Mouse (Mus musculus): ENCODE measurements around the gene Gm49711. TPM values are rescaled to one million over a fixed set of nuclear protein-coding genes. Genes with fewer than 3 reads are reported as not detected.

Gene Gm49711
- polyA plus RNA-seq, 1 experiment from 2014 or later, result not detected

GRCm38 (mm10) chr16:92147631-92148366 lies 89.7 kb downstream of the Gm49711 start:
- Histone ChIP-seq H3K9me3 (replicated peaks) (no peaks in the 10 kb centered on the region), H3K4me3 (replicated peaks) (no peak overlapping the region), H3K27ac (replicated peaks) (no peak overlapping the region), H3K4me1 (replicated peaks) (no peaks in the 10 kb centered on the region), H3K27me3 (no peaks in the 10 kb centered on the region; the same call in 1 of the 2 replicates), H3K36me3 (replicated peaks) (no peaks in the 10 kb centered on the region), H3K9ac (no peak overlapping the region), H3K4me2 (no peak overlapping the region)
- no peak for ATAC-seq (ENCODE audit: insufficient read depth)
- WGBS (ENCODE audit: insufficient replicate concordance), result 76% methylated on average over 12 of the region's 12 CpGs

- Histone ChIP-seq H3K9ac (no peak overlapping the region), H3K4me1 (replicated peaks) (no peaks in the 10 kb centered on the region), H3K27me3 (no peaks in the 10 kb centered on the region; the same call in 1 of the 2 replicates), H3K27ac (replicated peaks) (no peak overlapping the region), H3K9me3 (replicated peaks) (no peaks in the 10 kb centered on the region), H3K4me2 (no peak overlapping the region), H3K36me3 (replicated peaks) (no peaks in the 10 kb centered on the region), H3K4me3 (replicated peaks) (no peak overlapping the region)
- WGBS (ENCODE audit: insufficient replicate concordance), result 67% methylated on average over 2 of the region's 2 CpGs
- ATAC-seq (ENCODE audit: insufficient read depth), result no peak
These were observed 90.2 kb downstream of the Gm49711 start for GRCm38 (mm10) chr16:92148367-92148728.

GRCm38 (mm10) chr16:92150975-92151374 lies 92.9 kb downstream of the Gm49711 start:
- no peak for ATAC-seq (ENCODE audit: insufficient read depth)
- WGBS (ENCODE audit: insufficient replicate concordance), result 58% methylated on average over 4 of the region's 4 CpGs
- Histone ChIP-seq H3K36me3 (replicated peaks) (no peaks in the 10 kb centered on the region), H3K9me3 (replicated peaks) (no peaks in the 10 kb centered on the region), H3K4me2 (no peak overlapping the region), H3K27me3 (no peaks in the 10 kb centered on the region; the same call in 1 of the 2 replicates), H3K27ac (replicated peaks) (no peak overlapping the region), H3K9ac (no peak overlapping the region), H3K4me1 (replicated peaks) (no peaks in the 10 kb centered on the region), H3K4me3 (replicated peaks) (no peak overlapping the region)

GRCm38 (mm10) chr16:92158021-92158455 lies 99.9 kb downstream of the Gm49711 start:
- no peaks in the 10 kb centered on the region for H3K4me1 ChIP-seq (replicated peaks)
- peak overlapping the region; percentile 78 for H3K27ac ChIP-seq (replicated peaks)
- H3K4me2 ChIP-seq, result peak overlapping the region; percentile 52
- H3K9ac ChIP-seq, result no peak overlapping the region
- H3K36me3 ChIP-seq (replicated peaks), result no peaks in the 10 kb centered on the region
- H3K9me3 ChIP-seq (replicated peaks), result no peaks in the 10 kb centered on the region
- peak overlapping the region; percentile 32 for H3K4me3 ChIP-seq (replicated peaks)
- ATAC-seq (ENCODE audit: insufficient read depth), result peak; percentile 50
- H3K27me3 ChIP-seq, result peaks cover 27% of the 10 kb centered on the region
- 9% methylated on average over 14 of the region's 14 CpGs for WGBS (ENCODE audit: insufficient replicate concordance)

- Histone ChIP-seq H3K4me1 (replicated peaks) (no peaks in the 10 kb centered on the region), H3K9me3 (replicated peaks) (no peaks in the 10 kb centered on the region), H3K27ac (replicated peaks) (peak overlapping the region; percentile 78), H3K27me3 (peaks cover 27% of the 10 kb centered on the region), H3K4me3 (replicated peaks) (peak overlapping the region; percentile 32), H3K9ac (no peak overlapping the region), H3K36me3 (replicated peaks) (no peaks in the 10 kb centered on the region), H3K4me2 (peak overlapping the region; percentile 52)
- 3% methylated on average over 30 of the region's 30 CpGs for WGBS (ENCODE audit: insufficient replicate concordance)
- peak; percentile 79 for ATAC-seq (ENCODE audit: insufficient read depth)
These were observed 100.5 kb downstream of the Gm49711 start for GRCm38 (mm10) chr16:92158461-92159091.

- 0 out of 2 replicates have a peak overlapping the region, but pooled peaks have one; percentile 32 for H3K4me3 ChIP-seq (replicated peaks)
- peaks cover 27% of the 10 kb centered on the region for H3K27me3 ChIP-seq
- H3K36me3 ChIP-seq (replicated peaks), result no peaks in the 10 kb centered on the region
- 0 out of 2 replicates have a peak, but pooled peaks have one; percentile 39 for ATAC-seq (ENCODE audit: insufficient read depth)
- H3K9me3 ChIP-seq (replicated peaks), result no peaks in the 10 kb centered on the region
- H3K4me2 ChIP-seq, result peak overlapping the region; percentile 52; the same call in 1 of the 2 replicates
- H3K9ac ChIP-seq, result no peak overlapping the region
- H3K27ac ChIP-seq (replicated peaks), result peak overlapping the region; percentile 78
- no peaks in the 10 kb centered on the region for H3K4me1 ChIP-seq (replicated peaks)
- WGBS (ENCODE audit: insufficient replicate concordance), result 23% methylated on average over 6 of the region's 6 CpGs
These were observed 101.0 kb downstream of the Gm49711 start for GRCm38 (mm10) chr16:92159114-92159513.

- 56% methylated on average over 4 of the region's 4 CpGs for WGBS (ENCODE audit: insufficient replicate concordance)
- Histone ChIP-seq H3K9ac (no peak overlapping the region), H3K9me3 (replicated peaks) (no peaks in the 10 kb centered on the region), H3K4me1 (replicated peaks) (no peaks in the 10 kb centered on the region), H3K36me3 (replicated peaks) (no peaks in the 10 kb centered on the region), H3K27ac (replicated peaks) (no peak overlapping the region), H3K4me3 (replicated peaks) (no peak overlapping the region), H3K4me2 (no peak overlapping the region), H3K27me3 (peaks cover 20% of the 10 kb centered on the region)
- ATAC-seq (ENCODE audit: insufficient read depth), result no peak
These were observed 104.2 kb downstream of the Gm49711 start for GRCm38 (mm10) chr16:92162289-92162688.

- Histone ChIP-seq H3K4me1 (replicated peaks) (no peaks in the 10 kb centered on the region), H3K27me3 (peaks cover 9% of the 10 kb centered on the region), H3K36me3 (replicated peaks) (no peaks in the 10 kb centered on the region), H3K27ac (replicated peaks) (no peak overlapping the region), H3K4me3 (replicated peaks) (no peak overlapping the region), H3K9ac (no peak overlapping the region), H3K9me3 (replicated peaks) (no peaks in the 10 kb centered on the region), H3K4me2 (no peak overlapping the region)
- no peak for ATAC-seq (ENCODE audit: insufficient read depth)
- 52% methylated on average over 4 of the region's 4 CpGs for WGBS (ENCODE audit: insufficient replicate concordance)
These were observed 105.4 kb downstream of the Gm49711 start for GRCm38 (mm10) chr16:92163545-92163944.

- Histone ChIP-seq H3K4me3 (replicated peaks) (no peak overlapping the region), H3K4me1 (replicated peaks) (no peaks in the 10 kb centered on the region), H3K36me3 (replicated peaks) (no peaks in the 10 kb centered on the region), H3K4me2 (no peak overlapping the region), H3K9ac (no peak overlapping the region), H3K27me3 (no peaks in the 10 kb centered on the region), H3K9me3 (replicated peaks) (no peaks in the 10 kb centered on the region), H3K27ac (replicated peaks) (no peak overlapping the region)
- no peak for ATAC-seq (ENCODE audit: insufficient read depth)
- WGBS (ENCODE audit: insufficient replicate concordance), result 61% methylated on average over 1 of the region's 1 CpGs
These were observed 117.9 kb downstream of the Gm49711 start for GRCm38 (mm10) chr16:92176052-92176451.

GRCm38 (mm10) chr16:92177718-92178117 lies 119.6 kb downstream of the Gm49711 start:
- Histone ChIP-seq H3K9ac (no peak overlapping the region), H3K9me3 (replicated peaks) (no peaks in the 10 kb centered on the region), H3K27ac (replicated peaks) (no peak overlapping the region), H3K4me3 (replicated peaks) (no peak overlapping the region), H3K4me2 (no peak overlapping the region), H3K4me1 (replicated peaks) (no peaks in the 10 kb centered on the region), H3K27me3 (no peaks in the 10 kb centered on the region), H3K36me3 (replicated peaks) (no peaks in the 10 kb centered on the region)
- ATAC-seq (ENCODE audit: insufficient read depth), result no peak
- WGBS (ENCODE audit: insufficient replicate concordance), result 65% methylated on average over 1 of the region's 1 CpGs

GRCm38 (mm10) chr16:92179306-92179705 lies 121.2 kb downstream of the Gm49711 start:
- H3K36me3 ChIP-seq (replicated peaks), result no peaks in the 10 kb centered on the region
- WGBS (ENCODE audit: insufficient replicate concordance), result 64% methylated on average over 8 of the region's 8 CpGs

More at GRCm38 (mm10) chr16:92179306-92179705, 121.2 kb downstream of the Gm49711 start:
- H3K9ac ChIP-seq, result no peak overlapping the region
- ATAC-seq (ENCODE audit: insufficient read depth), result no peak
- H3K4me1 ChIP-seq (replicated peaks), result no peaks in the 10 kb centered on the region
- H3K9me3 ChIP-seq (replicated peaks), result no peaks in the 10 kb centered on the region
- no peak overlapping the region for H3K27ac ChIP-seq (replicated peaks)
- H3K4me2 ChIP-seq, result no peak overlapping the region
- H3K4me3 ChIP-seq (replicated peaks), result no peak overlapping the region
- no peaks in the 10 kb centered on the region for H3K27me3 ChIP-seq

Measured in liver, embryonic 15.5 days (tissue).